Mouse (Mus musculus) C2C12 (cell line): ENCODE measurements around the gene Frmd4a.
A peak's percentile ranks its signal among the peaks of the same experiment; 100 is the strongest.

ENCODE experiments used
- CEBPB ChIP-seq: IDR thresholded peaks from one replicate; pipeline ENCODE4 v1.6.1; 2011; ENCODE audit warnings: low read depth, mild to moderate bottlenecking, control low read depth, moderate library complexity
- CTCF ChIP-seq: IDR thresholded peaks from one replicate; pipeline ENCODE4 v1.5.1; 2011; ENCODE audit not compliant: control insufficient read depth, insufficient read depth, insufficient read length
- FOSL1 ChIP-seq: IDR thresholded peaks from one replicate; pipeline ENCODE4 v1.8.0; 2011; ENCODE audit warnings: mild to moderate bottlenecking, low read length; ENCODE audit not compliant: poor library complexity, insufficient read depth, severe bottlenecking
- MAX ChIP-seq: IDR thresholded peaks from one replicate; pipeline ENCODE4 v1.6.1; 2011; ENCODE audit warnings: mild to moderate bottlenecking, control low read depth
- MYOD1 ChIP-seq: IDR thresholded peaks from one replicate; pipeline ENCODE4 v1.6.1; 2011; ENCODE audit warnings: low read depth; ENCODE audit not compliant: control insufficient read depth, insufficient read length
- MYOG ChIP-seq: IDR thresholded peaks from one replicate; pipeline ENCODE4 v1.6.1; 2011; ENCODE audit not compliant: control insufficient read depth, insufficient read length; ENCODE audit errors: extremely low read depth
- USF1 ChIP-seq: IDR thresholded peaks from one replicate; pipeline ENCODE4 v1.6.1; 2011; ENCODE audit warnings: low read depth, mild to moderate bottlenecking, control low read depth, moderate library complexity

DNA sequence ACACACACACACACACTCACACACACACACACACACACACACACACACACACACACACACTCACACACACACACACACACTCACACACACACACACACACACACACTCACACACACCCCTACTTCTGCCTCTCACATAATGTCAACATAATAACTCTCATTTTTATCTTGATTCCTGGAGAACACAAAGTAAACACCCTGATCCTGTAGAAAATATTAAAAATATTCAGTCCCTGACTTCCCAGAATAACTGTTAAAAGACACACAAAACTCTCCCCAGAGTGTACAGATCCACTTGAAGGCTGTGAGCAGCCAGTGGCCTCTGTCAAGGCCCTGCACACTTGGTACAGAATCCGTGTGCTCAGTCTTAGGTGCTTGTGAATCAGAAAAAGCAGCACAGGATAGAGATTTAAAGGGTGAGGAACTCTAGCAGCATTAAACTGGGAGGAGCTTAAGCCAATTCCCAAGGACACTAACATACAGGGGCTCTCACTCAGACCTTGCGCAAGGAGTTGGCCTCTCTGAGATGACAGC, 597.6 kb downstream of the Frmd4a start:
- TF ChIP-seq CTCF (no peak), MYOG (no peak), CEBPB (peak; percentile 43), MAX (no peak), MYOD1 (no peak), FOSL1 (no peak), USF1 (no peak)
